Mouse (Mus musculus): ENCODE measurements around the gene Pik3c2g. TPM values are rescaled to one million over a fixed set of nuclear protein-coding genes. Genes with fewer than 3 reads are reported as not detected.

The Pik3c2g gene
- polyA plus RNA-seq, 1 experiment from 2014 or later, result 0.30 TPM

GRCm38 (mm10) chr6:139874418-139875176, 287.6 kb downstream of the Pik3c2g start:
- peak; percentile 78 for ATAC-seq (ENCODE audit: low FRiP score, low TSS enrichment)
- WGBS, result 44% methylated on average over 3 of the region's 3 CpGs
- no peak overlapping the region for H3K27ac ChIP-seq (ENCODE audit: low read depth, low read length)

GRCm38 (mm10) chr6:139876691-139877090, 289.7 kb downstream of the Pik3c2g start:
- H3K4me1 ChIP-seq (ENCODE audit: control insufficient read depth, insufficient read depth, low read length), result no peaks in the 10 kb centered on the region
- no peak overlapping the region for H3K4me2 ChIP-seq (replicated peaks; ENCODE audit: low read depth, low read length)
- H3K4me3 ChIP-seq (ENCODE audit: low read length), result no peak overlapping the region
- no peaks in the 10 kb centered on the region for H3K9me3 ChIP-seq (ENCODE audit: control insufficient read depth, low read length)
- H3K27ac ChIP-seq (ENCODE audit: low read depth, low read length), result no peak overlapping the region
- H3K27me3 ChIP-seq (ENCODE audit: control insufficient read depth, insufficient read depth, low read length), result no peaks in the 10 kb centered on the region
- H3K9ac ChIP-seq (ENCODE audit: low read depth, low read length), result no peak overlapping the region
- ATAC-seq (ENCODE audit: low FRiP score, low TSS enrichment), result no peak
- WGBS, result 91% methylated on average over 1 of the region's 1 CpGs
- H3K36me3 ChIP-seq (ENCODE audit: control insufficient read depth, insufficient read depth, low read length), result no peaks in the 10 kb centered on the region

More at GRCm38 (mm10) chr6:139874418-139875176, 287.6 kb downstream of the Pik3c2g start:
- no peaks in the 10 kb centered on the region for H3K27me3 ChIP-seq (ENCODE audit: control insufficient read depth, insufficient read depth, low read length)
- H3K4me1 ChIP-seq (ENCODE audit: control insufficient read depth, insufficient read depth, low read length), result no peaks in the 10 kb centered on the region
- H3K36me3 ChIP-seq (ENCODE audit: control insufficient read depth, insufficient read depth, low read length), result no peaks in the 10 kb centered on the region
- H3K9ac ChIP-seq (ENCODE audit: low read depth, low read length), result no peak overlapping the region
- no peak overlapping the region for H3K4me3 ChIP-seq (ENCODE audit: low read length)
- no peak overlapping the region for H3K4me2 ChIP-seq (replicated peaks; ENCODE audit: low read depth, low read length)
- no peaks in the 10 kb centered on the region for H3K9me3 ChIP-seq (ENCODE audit: control insufficient read depth, low read length)

- Histone ChIP-seq H3K9ac (ENCODE audit: low read depth, low read length) (no peak overlapping the region), H3K27ac (ENCODE audit: low read depth, low read length) (no peak overlapping the region), H3K27me3 (ENCODE audit: control insufficient read depth, insufficient read depth, low read length) (no peaks in the 10 kb centered on the region), H3K4me2 (replicated peaks; ENCODE audit: low read depth, low read length) (no peak overlapping the region), H3K4me3 (ENCODE audit: low read length) (no peak overlapping the region), H3K9me3 (ENCODE audit: control insufficient read depth, low read length) (no peaks in the 10 kb centered on the region), H3K36me3 (ENCODE audit: control insufficient read depth, insufficient read depth, low read length) (no peaks in the 10 kb centered on the region), H3K4me1 (ENCODE audit: control insufficient read depth, insufficient read depth, low read length) (no peaks in the 10 kb centered on the region)
- ATAC-seq (ENCODE audit: low FRiP score, low TSS enrichment), result no peak
- WGBS, result 59% methylated on average over 6 of the region's 6 CpGs
These were observed 290.7 kb downstream of the Pik3c2g start for GRCm38 (mm10) chr6:139877476-139878361.

- no peaks in the 10 kb centered on the region for H3K36me3 ChIP-seq (ENCODE audit: control insufficient read depth, insufficient read depth, low read length)
- no peaks in the 10 kb centered on the region for H3K4me1 ChIP-seq (ENCODE audit: control insufficient read depth, insufficient read depth, low read length)
- no peak for ATAC-seq (ENCODE audit: low FRiP score, low TSS enrichment)
- no peak overlapping the region for H3K9ac ChIP-seq (ENCODE audit: low read depth, low read length)
- 79% methylated on average over 1 of the region's 1 CpGs for WGBS
- H3K4me3 ChIP-seq (ENCODE audit: low read length), result no peak overlapping the region
- no peaks in the 10 kb centered on the region for H3K9me3 ChIP-seq (ENCODE audit: control insufficient read depth, low read length)
- H3K4me2 ChIP-seq (replicated peaks; ENCODE audit: low read depth, low read length), result no peak overlapping the region
- H3K27me3 ChIP-seq (ENCODE audit: control insufficient read depth, insufficient read depth, low read length), result no peaks in the 10 kb centered on the region
- H3K27ac ChIP-seq (ENCODE audit: low read depth, low read length), result no peak overlapping the region
These were observed 291.3 kb downstream of the Pik3c2g start for GRCm38 (mm10) chr6:139878362-139878696.

GRCm38 (mm10) chr6:139882076-139882475, 295.1 kb downstream of the Pik3c2g start:
- Histone ChIP-seq H3K4me3 (ENCODE audit: low read length) (no peak overlapping the region), H3K4me1 (ENCODE audit: control insufficient read depth, insufficient read depth, low read length) (no peaks in the 10 kb centered on the region), H3K9ac (ENCODE audit: low read depth, low read length) (no peak overlapping the region), H3K36me3 (ENCODE audit: control insufficient read depth, insufficient read depth, low read length) (no peaks in the 10 kb centered on the region), H3K27me3 (ENCODE audit: control insufficient read depth, insufficient read depth, low read length) (no peaks in the 10 kb centered on the region), H3K4me2 (replicated peaks; ENCODE audit: low read depth, low read length) (no peak overlapping the region), H3K9me3 (ENCODE audit: control insufficient read depth, low read length) (no peaks in the 10 kb centered on the region), H3K27ac (ENCODE audit: low read depth, low read length) (no peak overlapping the region)
- no peak for ATAC-seq (ENCODE audit: low FRiP score, low TSS enrichment)
- 73% methylated on average over 2 of the region's 2 CpGs for WGBS

GRCm38 (mm10) chr6:139887175-139887574, 300.2 kb downstream of the Pik3c2g start:
- H3K36me3 ChIP-seq (ENCODE audit: control insufficient read depth, insufficient read depth, low read length), result no peaks in the 10 kb centered on the region
- ATAC-seq (ENCODE audit: low FRiP score, low TSS enrichment), result no peak
- H3K4me1 ChIP-seq (ENCODE audit: control insufficient read depth, insufficient read depth, low read length), result no peaks in the 10 kb centered on the region
- no peak overlapping the region for H3K4me2 ChIP-seq (replicated peaks; ENCODE audit: low read depth, low read length)
- H3K4me3 ChIP-seq (ENCODE audit: low read length), result no peak overlapping the region
- no peaks in the 10 kb centered on the region for H3K9me3 ChIP-seq (ENCODE audit: control insufficient read depth, low read length)
- no peaks in the 10 kb centered on the region for H3K27me3 ChIP-seq (ENCODE audit: control insufficient read depth, insufficient read depth, low read length)
- no peak overlapping the region for H3K9ac ChIP-seq (ENCODE audit: low read depth, low read length)
- H3K27ac ChIP-seq (ENCODE audit: low read depth, low read length), result no peak overlapping the region

- peak; percentile 20; the same call in 1 of the 2 replicates for ATAC-seq (ENCODE audit: low FRiP score, low TSS enrichment)
- Histone ChIP-seq H3K4me2 (replicated peaks; ENCODE audit: low read depth, low read length) (no peak overlapping the region), H3K27ac (ENCODE audit: low read depth, low read length) (no peak overlapping the region), H3K4me3 (ENCODE audit: low read length) (no peak overlapping the region), H3K27me3 (ENCODE audit: control insufficient read depth, insufficient read depth, low read length) (no peaks in the 10 kb centered on the region), H3K4me1 (ENCODE audit: control insufficient read depth, insufficient read depth, low read length) (no peaks in the 10 kb centered on the region), H3K36me3 (ENCODE audit: control insufficient read depth, insufficient read depth, low read length) (no peaks in the 10 kb centered on the region), H3K9ac (ENCODE audit: low read depth, low read length) (no peak overlapping the region), H3K9me3 (ENCODE audit: control insufficient read depth, low read length) (no peaks in the 10 kb centered on the region)
- 53% methylated on average over 2 of the region's 2 CpGs for WGBS
These were observed 308.6 kb downstream of the Pik3c2g start for GRCm38 (mm10) chr6:139895637-139896036.

GRCm38 (mm10) chr6:139899630-139900151, 312.7 kb downstream of the Pik3c2g start:
- Histone ChIP-seq H3K9ac (ENCODE audit: low read depth, low read length) (no peak overlapping the region), H3K4me1 (ENCODE audit: control insufficient read depth, insufficient read depth, low read length) (no peaks in the 10 kb centered on the region), H3K27ac (ENCODE audit: low read depth, low read length) (no peak overlapping the region), H3K27me3 (ENCODE audit: control insufficient read depth, insufficient read depth, low read length) (no peaks in the 10 kb centered on the region), H3K4me3 (ENCODE audit: low read length) (no peak overlapping the region), H3K36me3 (ENCODE audit: control insufficient read depth, insufficient read depth, low read length) (no peaks in the 10 kb centered on the region), H3K4me2 (replicated peaks; ENCODE audit: low read depth, low read length) (no peak overlapping the region), H3K9me3 (ENCODE audit: control insufficient read depth, low read length) (no peaks in the 10 kb centered on the region)
- 76% methylated on average over 8 of the region's 8 CpGs for WGBS
- 0 out of 2 replicates have a peak, but pooled peaks have one; percentile 32 for ATAC-seq (ENCODE audit: low FRiP score, low TSS enrichment)

- no peaks in the 10 kb centered on the region for H3K4me1 ChIP-seq (ENCODE audit: control insufficient read depth, insufficient read depth, low read length)
- no peaks in the 10 kb centered on the region for H3K9me3 ChIP-seq (ENCODE audit: control insufficient read depth, low read length)
- no peaks in the 10 kb centered on the region for H3K27me3 ChIP-seq (ENCODE audit: control insufficient read depth, insufficient read depth, low read length)
- H3K27ac ChIP-seq (ENCODE audit: low read depth, low read length), result no peak overlapping the region
- no peak for ATAC-seq (ENCODE audit: low FRiP score, low TSS enrichment)
- no peaks in the 10 kb centered on the region for H3K36me3 ChIP-seq (ENCODE audit: control insufficient read depth, insufficient read depth, low read length)
- no peak overlapping the region for H3K4me3 ChIP-seq (ENCODE audit: low read length)
- H3K4me2 ChIP-seq (replicated peaks; ENCODE audit: low read depth, low read length), result no peak overlapping the region
- no peak overlapping the region for H3K9ac ChIP-seq (ENCODE audit: low read depth, low read length)
- 67% methylated on average over 4 of the region's 4 CpGs for WGBS
These were observed 314.8 kb downstream of the Pik3c2g start for GRCm38 (mm10) chr6:139901801-139902200.

Data from kidney, embryonic 14.5 days (tissue).